Mouse (Mus musculus) liver, adult 2 months (tissue): ENCODE data around the gene Ahsa2. TPM values are rescaled to one million over a fixed set of nuclear protein-coding genes. Genes with fewer than 3 reads are reported as not detected.

Experiments used
- polyA plus RNA-seq: library from polyadenylated mRNA; depleted of rRNA; stranded (reverse); fragments of >200 nt; gene quantifications from 2 replicates; pipeline ENCODE4 v1.2.3, GENCODE M21; 2012; rRNA removed
- total RNA-seq: library from RNA; depleted of rRNA; stranded (reverse); fragments of >200 nt; gene quantifications from 2 replicates; pipeline ENCODE4 v1.2.3, GENCODE M21; 2014; rRNA removed

Ahsa2 gene
- total and polyA plus RNA-seq, 2 experiments: 12.1 to 20.5 TPM

Other genes starting within 250 kb of the Ahsa2 start
- 23.0 and 31.0 TPM in 2 replicates for gene Xpo1, start 242.0 kb downstream of the Ahsa2 start, total RNA-seq
- gene Xpo1, start 242.0 kb downstream of the Ahsa2 start, polyA plus RNA-seq: 1.6 and 1.8 TPM in 2 replicates
- 29.4 and 31.0 TPM in 2 replicates for gene Usp34, start 191.1 kb downstream of the Ahsa2 start, total RNA-seq
- gene Usp34, start 191.1 kb downstream of the Ahsa2 start, polyA plus RNA-seq: 2.8 and 3.0 TPM in 2 replicates
- gene 1700093K21Rik, start 23.1 kb upstream of the Ahsa2 start, total RNA-seq: not detected in 2 replicates
- gene 1700093K21Rik, start 23.1 kb upstream of the Ahsa2 start, polyA plus RNA-seq: not detected in 2 replicates
- 12.5 and 13.6 TPM in 2 replicates for gene 0610010F05Rik, start 135.6 kb upstream of the Ahsa2 start, total RNA-seq
- 1.3 and 1.7 TPM in 2 replicates for gene 0610010F05Rik, start 135.6 kb upstream of the Ahsa2 start, polyA plus RNA-seq
- 15.8 and 21.6 TPM in 2 replicates for gene Pus10, start 167.6 kb upstream of the Ahsa2 start, total RNA-seq
- 1.7 and 2.1 TPM in 2 replicates for gene Pus10, start 167.6 kb upstream of the Ahsa2 start, polyA plus RNA-seq
- gene Pex13, start 167.9 kb upstream of the Ahsa2 start, total RNA-seq: 28.9 and 29.4 TPM in 2 replicates
- gene Pex13, start 167.9 kb upstream of the Ahsa2 start, polyA plus RNA-seq: 11.5 and 18.1 TPM in 2 replicates